Mouse (Mus musculus): ENCODE measurements around the gene Gdnf.

Gdnf gene

GRCm38 (mm10) chr15:7863328-7863727, 52.7 kb downstream of the Gdnf start:
- DNase-seq = no peak

- DNase-seq = no peak
Measured at GRCm38 (mm10) chr15:7865305-7865704, 54.7 kb downstream of the Gdnf start.

GRCm38 (mm10) chr15:7872473-7872872, 61.8 kb downstream of the Gdnf start:
- no peak for DNase-seq

- DNase-seq = no peak
Measured at GRCm38 (mm10) chr15:7875879-7876278, 65.2 kb downstream of the Gdnf start.

DNA sequence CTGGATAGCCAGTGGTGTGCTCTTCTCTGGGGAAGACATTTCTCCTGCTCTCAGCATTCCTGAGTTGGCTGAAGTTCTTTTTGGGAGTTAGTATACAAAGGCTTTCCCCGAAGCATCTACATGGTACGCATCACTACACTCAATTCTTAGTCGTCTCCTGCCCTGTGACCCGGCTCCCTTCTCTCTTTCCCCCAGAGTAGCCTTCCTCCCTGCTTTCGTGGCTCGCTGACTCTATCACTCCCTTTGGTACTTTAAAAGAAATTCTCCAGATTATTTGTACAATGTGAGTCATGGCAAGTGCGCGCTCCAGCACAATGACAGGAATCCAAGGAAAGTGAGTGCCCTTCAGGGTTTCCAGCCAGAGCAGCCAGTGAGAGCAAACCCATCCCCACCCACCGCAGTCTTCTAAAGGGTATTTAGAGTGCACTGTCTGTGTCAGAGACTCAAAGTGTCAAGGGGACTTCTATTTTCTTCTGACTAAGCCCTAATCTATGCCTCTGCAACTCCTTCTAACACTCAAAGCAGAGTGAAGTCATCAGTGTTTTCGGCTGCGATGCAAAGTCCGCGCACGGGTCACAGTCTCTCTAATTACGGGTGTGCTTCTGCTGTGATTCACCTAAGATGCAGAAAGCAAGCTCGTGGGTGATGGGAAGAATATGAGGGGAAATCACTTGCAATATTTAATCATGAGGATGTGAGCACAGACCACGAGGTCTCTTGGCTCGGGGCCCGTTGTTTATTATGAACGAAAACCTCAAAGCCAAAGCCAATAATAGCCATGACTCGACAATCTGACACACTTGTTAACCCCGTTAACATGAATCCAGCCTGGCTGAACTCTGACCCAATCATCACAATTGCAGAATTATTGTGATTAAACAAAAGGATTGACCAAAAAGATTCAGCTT, 67.2 kb downstream of the Gdnf start:
- DNase-seq = no peak

DNA sequence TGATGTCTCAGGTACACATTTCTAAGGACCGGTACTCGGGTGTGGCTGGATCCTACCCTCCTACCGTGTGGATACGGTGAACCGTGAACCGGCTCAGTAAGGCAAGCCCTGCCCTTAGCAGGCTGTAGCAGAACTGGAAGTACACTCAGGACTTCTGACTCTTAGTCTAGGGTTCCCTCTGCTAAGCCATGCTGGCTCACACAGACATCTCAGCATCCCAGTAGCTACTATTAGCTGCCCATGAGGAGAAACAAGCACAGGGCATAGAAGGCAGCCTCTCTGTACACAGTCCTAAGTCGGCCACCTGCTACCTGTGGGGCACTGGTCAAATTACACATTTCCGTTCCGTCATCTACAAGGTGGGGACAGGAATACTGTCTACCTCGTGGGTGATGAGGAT, 68.2 kb downstream of the Gdnf start:
- DNase-seq = no peak

- no peak for DNase-seq
Measured at GRCm38 (mm10) chr15:7879956-7880355, 69.3 kb downstream of the Gdnf start.

GRCm38 (mm10) chr15:7884181-7884580, 73.5 kb downstream of the Gdnf start:
- no peak for DNase-seq

DNA sequence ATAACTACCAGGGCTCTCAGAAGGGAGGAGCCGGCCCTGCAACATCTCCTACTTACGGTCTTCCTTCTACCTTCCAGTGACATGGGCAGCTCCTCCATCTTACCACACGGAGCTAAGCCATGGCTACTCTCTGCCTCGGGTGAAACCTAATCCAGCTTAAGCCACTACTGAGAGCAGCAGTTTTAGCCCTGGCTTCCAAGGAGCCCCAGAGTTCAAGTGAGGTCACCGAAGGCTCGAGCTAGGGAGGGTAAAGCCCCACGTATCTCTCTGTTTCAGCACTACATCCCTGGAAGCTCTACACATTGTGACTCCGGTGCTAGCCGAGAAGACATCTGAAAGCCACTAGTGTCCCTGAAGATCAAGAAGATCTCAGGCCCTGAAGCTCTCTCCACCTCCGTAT, 74.5 kb downstream of the Gdnf start:
- DNase-seq = no peak

- DNase-seq = no peak
Measured at GRCm38 (mm10) chr15:7886591-7886990, 75.9 kb downstream of the Gdnf start.
